Mouse (Mus musculus) kidney, postnatal 0 days (tissue): ENCODE data around the gene Prop1. TPM values are rescaled to one million over a fixed set of nuclear protein-coding genes. Genes with fewer than 3 reads are reported as not detected.

Source experiments
- ATAC-seq: fragments of 200-750 bp; cut with Nextera tagmentation; replicated peaks from 2 replicates; pipeline ENCODE4 v1.8.0; 2017; ENCODE audit warnings: low read depth, moderate number of reproducible peaks, moderate TSS enrichment, moderate library complexity; ENCODE audit not compliant: low FRiP score
- DNase-seq: peaks from one replicate; pipeline ENCODE4 v3.0.0-alpha.2; 2016; ENCODE audit warnings: low spot score
- H3K27ac ChIP-seq: fragments of 300-500 bp; sonication (generic); 2 replicates; pipeline ENCODE4 v1.5.1; 2014; ENCODE audit warnings: mild to moderate bottlenecking
- H3K27me3 ChIP-seq: fragments of 300-500 bp; sonication (generic); 2 replicates; pipeline ENCODE4 v1.6.1; 2014; ENCODE audit warnings: low read length, mixed read lengths; ENCODE audit not compliant: insufficient read depth
- H3K36me3 ChIP-seq: fragments of 300-500 bp; sonication (generic); 2 replicates; pipeline ENCODE4 v1.6.1; 2014; ENCODE audit warnings: low read length, mixed read lengths; ENCODE audit not compliant: insufficient read depth
- H3K4me1 ChIP-seq: fragments of 300-500 bp; sonication (generic); replicated peaks from 2 replicates; pipeline ENCODE4 v1.6.1; 2014; ENCODE audit warnings: antibody characterized with exemption, low read length, mixed read lengths; ENCODE audit not compliant: insufficient read depth
- H3K4me2 ChIP-seq: fragments of 300-500 bp; sonication (generic); 2 replicates; pipeline ENCODE4 v1.6.1; 2014; ENCODE audit warnings: mild to moderate bottlenecking, low read length, moderate library complexity, mixed read lengths
- H3K4me3 ChIP-seq: fragments of 300-500 bp; sonication (generic); replicated peaks from 2 replicates; pipeline ENCODE4 v1.5.1; 2014; ENCODE audit warnings: low read depth, low read length
- H3K9ac ChIP-seq: fragments of 300-500 bp; sonication (generic); 2 replicates; pipeline ENCODE4 v1.6.1; 2014; ENCODE audit warnings: low read depth, low read length
- H3K9me3 ChIP-seq: fragments of 300-500 bp; sonication (generic); replicated peaks from 2 replicates; pipeline ENCODE4 v1.6.1; 2016; ENCODE audit warnings: low read length, inconsistent platforms, mixed read lengths
- CTCF ChIP-seq: IDR thresholded peaks from 2 replicates; pipeline ENCODE4 v1.5.1; 2016; ENCODE audit warnings: antibody characterized with exemption, low read depth, mild to moderate bottlenecking, moderate library complexity
- WGBS: fragments of 180-500 bp; shearing (Covaris S2); extraction: QIAGEN DNeasy Blood & Tissue Kit; methylation state at CpG from one replicate; pipeline ENCODE4 v1.1.7; 2014; 5-methylcytosine and 5-hydroxymethylcytosine counted together
- polyA plus RNA-seq: library from polyadenylated mRNA; unstranded; fragments of >200 nt; fragmentation: Nextera tagmentation; extraction: Ambion mirVana; gene quantifications from 2 replicates; pipeline ENCODE4 v1.2.1, GENCODE M21; 2015

Prop1 gene
- polyA plus RNA-seq, 1 experiment from 2014 or later: not detected

DNA sequence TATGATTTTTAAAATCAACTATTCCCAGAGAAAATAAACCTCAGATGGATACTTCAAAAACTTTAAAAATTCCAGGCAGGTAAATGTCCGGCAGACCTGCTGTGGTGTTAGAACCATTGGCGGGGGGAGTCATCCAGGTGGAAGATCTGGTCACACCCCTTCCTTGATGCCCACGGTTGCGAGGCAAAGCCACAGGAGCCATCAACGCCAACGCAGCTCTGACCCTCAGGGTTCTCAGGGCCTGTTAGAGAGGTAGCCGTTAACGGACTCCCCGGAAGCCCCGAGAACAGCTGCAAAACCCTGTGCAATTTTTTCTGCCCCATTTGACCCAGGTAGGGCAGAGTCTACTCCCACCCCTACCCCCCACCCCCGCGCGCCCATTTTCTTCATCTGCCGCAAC lies 10.1 kb downstream of the Prop1 start, which contains the start of gene 4933414I15Rik:
Gene 4933414I15Rik, minus strand, starts transcription at position 260 of the 400 bp plus-strand sequence.
- no peak for TF ChIP-seq CTCF
- H3K9ac ChIP-seq: no peak within 1 kb of the TSS
- H3K4me3 ChIP-seq: no peak within 1 kb of the TSS
- no peak within 1 kb of the TSS for H3K27ac ChIP-seq
- no peaks in the 10 kb centered on the region for H3K27me3 ChIP-seq
- no peaks in the 10 kb centered on the region for H3K4me1 ChIP-seq
- no peaks in the 10 kb centered on the region for H3K9me3 ChIP-seq
- no peak for DNase-seq
- WGBS: 76% methylated on average over 14 of the region's 14 CpGs
- no peaks in the 10 kb centered on the region for H3K36me3 ChIP-seq
- ATAC-seq: no peak
- no peak within 1 kb of the TSS for H3K4me2 ChIP-seq

- WGBS: 45% methylated on average over 12 of the region's 12 CpGs
- TF ChIP-seq CTCF: no peak
- H3K36me3 ChIP-seq: no peaks in the 10 kb centered on the region
These were observed 11.2 kb downstream of the Prop1 start for GRCm38 (mm10) chr11:50942386-50942785.

DNA sequence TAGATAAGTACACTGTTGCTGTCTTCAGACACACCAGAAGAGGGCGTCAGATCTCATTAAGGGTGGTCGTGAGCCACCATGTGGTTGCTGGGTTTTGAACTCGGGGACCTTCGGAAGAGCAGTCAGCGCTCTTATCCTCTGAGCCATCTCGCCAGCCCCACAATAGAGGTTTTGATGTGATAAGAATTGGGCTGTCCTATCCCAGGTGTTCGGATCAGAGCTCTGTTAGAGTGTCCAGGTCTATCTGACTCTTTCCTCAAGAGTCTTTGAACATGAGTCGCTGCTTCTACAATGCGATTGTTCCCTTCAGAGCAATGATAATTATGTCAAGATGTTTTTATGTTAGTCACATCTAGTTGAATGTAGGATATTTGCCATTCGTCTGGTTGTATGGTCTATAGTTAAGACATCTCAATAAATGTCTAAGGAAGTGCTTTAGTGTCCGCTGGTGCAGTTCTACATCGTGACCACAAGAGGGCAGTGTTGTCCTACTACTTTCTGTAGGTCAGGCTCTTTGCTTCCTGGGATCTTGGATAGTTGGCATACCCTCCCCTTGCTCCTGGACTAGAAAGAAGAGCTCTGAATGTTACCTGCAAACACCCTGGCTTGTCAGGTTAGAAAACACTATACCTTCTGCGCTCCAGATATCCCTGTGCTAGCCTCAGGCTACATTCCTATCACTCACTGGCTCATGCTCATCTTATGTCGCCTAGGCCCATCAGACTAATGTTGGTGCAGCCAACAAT lies 13.8 kb downstream of the Prop1 start:
- Histone ChIP-seq H3K4me3 (no peak overlapping the region), H3K4me2 (no peak overlapping the region), H3K9ac (no peak overlapping the region), H3K9me3 (no peaks in the 10 kb centered on the region), H3K27me3 (no peaks in the 10 kb centered on the region), H3K27ac (no peak overlapping the region), H3K36me3 (no peaks in the 10 kb centered on the region), H3K4me1 (no peaks in the 10 kb centered on the region)
- ATAC-seq (peak; percentile 59; the same call in 1 of the 2 replicates), DNase-seq (peak; percentile 93)
- WGBS: 32% methylated on average over 14 of the region's 14 CpGs
- TF ChIP-seq CTCF: peak; percentile 99

More at GRCm38 (mm10) chr11:50942386-50942785, 11.2 kb downstream of the Prop1 start:
- Histone ChIP-seq H3K9me3 (no peaks in the 10 kb centered on the region), H3K4me2 (no peak overlapping the region), H3K27ac (no peak overlapping the region), H3K27me3 (no peaks in the 10 kb centered on the region), H3K4me1 (no peaks in the 10 kb centered on the region), H3K9ac (no peak overlapping the region), H3K4me3 (no peak overlapping the region)
- DNase-seq: no peak
- no peak for ATAC-seq

GRCm38 (mm10) chr11:50938435-50938834 lies 15.1 kb downstream of the Prop1 start:
- H3K4me2 ChIP-seq: no peak overlapping the region
- ATAC-seq: no peak
- WGBS: 73% methylated on average over 8 of the region's 8 CpGs
- TF ChIP-seq CTCF: no peak
- H3K9ac ChIP-seq: no peak overlapping the region
- H3K27me3 ChIP-seq: no peaks in the 10 kb centered on the region
- no peaks in the 10 kb centered on the region for H3K9me3 ChIP-seq
- no peak overlapping the region for H3K4me3 ChIP-seq
- no peak overlapping the region for H3K27ac ChIP-seq
- no peak for DNase-seq
- no peaks in the 10 kb centered on the region for H3K36me3 ChIP-seq
- no peaks in the 10 kb centered on the region for H3K4me1 ChIP-seq

DNA sequence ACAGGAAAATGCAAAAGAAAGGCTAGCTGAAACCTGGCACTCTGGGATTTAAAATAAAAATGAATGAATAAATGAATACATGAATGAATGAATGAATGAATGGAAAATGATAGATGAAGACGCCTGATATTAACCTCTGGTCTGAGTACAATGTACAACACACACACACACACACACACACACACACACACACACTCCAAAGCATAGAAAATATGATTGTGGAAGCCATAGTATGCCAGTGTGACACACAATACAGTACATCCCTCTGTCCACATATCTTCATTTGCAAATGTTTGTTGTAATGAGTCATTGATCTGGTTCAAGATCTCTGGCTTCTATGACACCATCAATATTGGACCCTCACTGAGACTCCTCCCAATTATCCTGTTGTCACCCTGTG lies 21.5 kb downstream of the Prop1 start:
- Histone ChIP-seq H3K36me3 (no peaks in the 10 kb centered on the region), H3K4me3 (no peak overlapping the region), H3K27ac (no peak overlapping the region), H3K4me2 (no peak overlapping the region), H3K9me3 (no peaks in the 10 kb centered on the region), H3K9ac (no peak overlapping the region), H3K4me1 (no peaks in the 10 kb centered on the region), H3K27me3 (no peaks in the 10 kb centered on the region)
- no peak for TF ChIP-seq CTCF
- 72% methylated on average over 1 of the region's 1 CpGs for WGBS
- no peak for DNase-seq
- no peak for ATAC-seq

- H3K4me2 ChIP-seq: peak within 1 kb of the TSS; percentile 96
- peak within 1 kb of the TSS; percentile 72 for H3K4me3 ChIP-seq
- peak; percentile 92 for DNase-seq
- peak; percentile 89 for ATAC-seq
- H3K27ac ChIP-seq: peak within 1 kb of the TSS; percentile 42
- no peaks in the 10 kb centered on the region for H3K27me3 ChIP-seq
- no peaks in the 10 kb centered on the region for H3K4me1 ChIP-seq
- TF ChIP-seq CTCF: no peak
- 1% methylated on average over 18 of the region's 18 CpGs for WGBS
- H3K9me3 ChIP-seq: no peaks in the 10 kb centered on the region
- no peaks in the 10 kb centered on the region for H3K36me3 ChIP-seq
- peak within 1 kb of the TSS; percentile 57 for H3K9ac ChIP-seq
These were observed 22.1 kb downstream of the Prop1 start, which contains the start of gene Zfp354b for GRCm38 (mm10) chr11:50931451-50931866. Zfp354b (minus strand) TSS chr11:50931633.
